Mouse (Mus musculus) embryo, embryonic 9.5 days (tissue): ENCODE data around the gene Sephs2.

ENCODE experiments used
- DNase-seq: peaks from one replicate; pipeline ENCODE4 v3.0.0-alpha.2; 2017; ENCODE audit errors: extremely low spot score

Gene Sephs2

DNA sequence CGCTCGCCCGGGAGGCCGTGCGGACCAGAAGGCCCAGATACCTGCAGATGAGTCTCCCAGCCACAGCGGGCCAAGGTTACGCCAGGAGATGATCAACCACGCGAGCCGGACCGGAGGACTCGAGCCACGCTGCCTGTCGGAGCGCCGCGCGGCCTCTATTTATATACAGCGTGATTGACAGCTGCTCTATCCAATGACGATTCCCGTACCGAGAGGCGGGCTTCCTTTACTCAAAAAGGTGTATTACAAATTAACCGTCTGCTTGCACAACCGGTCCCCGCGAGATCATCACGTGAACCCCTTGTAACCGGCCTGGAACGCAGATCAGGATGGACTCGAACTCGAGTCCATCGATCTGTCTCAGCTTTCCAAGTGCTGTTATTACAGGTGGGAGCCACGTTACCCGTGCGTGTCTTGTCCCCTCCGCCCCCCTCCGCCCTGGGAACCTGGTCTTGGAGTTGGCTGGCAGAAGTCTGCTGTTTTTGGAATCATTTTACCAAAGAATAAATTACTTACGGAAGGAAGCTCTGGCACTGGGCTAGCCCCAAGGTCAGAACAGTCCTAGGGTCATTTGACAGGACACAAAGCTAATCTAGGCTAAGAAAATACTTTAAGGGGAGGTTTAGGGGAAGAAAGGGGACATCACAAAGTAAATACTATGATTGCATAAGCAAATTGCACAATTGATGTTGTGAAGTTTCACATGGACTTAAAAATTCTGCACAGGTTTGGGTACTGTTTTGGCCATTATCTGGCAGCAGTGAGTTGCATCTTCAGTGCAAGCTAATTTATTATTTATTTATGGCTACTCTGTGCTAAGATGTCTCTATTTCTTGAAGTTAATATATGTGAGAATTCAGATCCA is at the start of gene Sephs2:
Gene Sephs2, minus strand, starts transcription at position 131 of the 865 bp plus-strand sequence.
- peak; percentile 94 for DNase-seq

DNA sequence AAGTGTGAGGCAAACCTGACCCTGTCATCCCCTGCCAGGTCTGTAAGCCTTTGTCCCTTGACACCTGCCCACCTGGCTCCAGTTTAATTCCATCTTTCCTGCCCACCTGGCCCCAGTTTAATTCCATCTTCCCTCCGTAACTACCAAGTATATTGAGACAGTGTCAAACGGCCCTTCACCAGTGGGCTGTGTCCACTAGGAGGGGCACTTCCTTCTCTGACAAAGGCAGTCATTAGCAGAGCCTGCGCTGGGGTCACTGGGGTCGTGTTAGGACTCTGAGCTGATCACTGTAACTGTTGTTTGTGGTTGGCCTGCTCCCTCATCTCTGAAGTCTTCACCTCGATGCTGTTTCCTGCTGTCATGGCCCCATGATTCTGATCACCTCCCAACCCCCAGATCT is 48.2 kb upstream of the Sephs2 start:
- peak; percentile 25 for DNase-seq

DNA sequence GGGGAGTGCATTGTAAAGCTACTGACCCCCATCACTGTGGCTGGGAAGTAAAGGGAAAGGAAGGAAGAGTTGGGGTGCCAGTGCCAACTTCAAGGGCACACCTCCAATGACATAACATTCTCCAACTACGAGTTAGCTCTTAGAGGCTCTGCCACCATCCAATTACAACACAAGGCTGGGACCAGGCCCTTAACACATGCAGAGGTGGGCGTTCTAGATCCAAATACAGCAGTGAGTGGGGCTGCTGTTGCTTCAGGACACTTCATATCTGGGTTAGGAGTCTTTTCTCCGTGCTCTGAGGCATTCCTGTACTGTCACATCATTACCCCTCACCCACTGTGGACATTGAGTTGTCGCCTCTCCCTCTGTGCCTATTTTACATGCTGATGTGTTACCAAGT is 47.3 kb upstream of the Sephs2 start:
- no peak for DNase-seq

DNA sequence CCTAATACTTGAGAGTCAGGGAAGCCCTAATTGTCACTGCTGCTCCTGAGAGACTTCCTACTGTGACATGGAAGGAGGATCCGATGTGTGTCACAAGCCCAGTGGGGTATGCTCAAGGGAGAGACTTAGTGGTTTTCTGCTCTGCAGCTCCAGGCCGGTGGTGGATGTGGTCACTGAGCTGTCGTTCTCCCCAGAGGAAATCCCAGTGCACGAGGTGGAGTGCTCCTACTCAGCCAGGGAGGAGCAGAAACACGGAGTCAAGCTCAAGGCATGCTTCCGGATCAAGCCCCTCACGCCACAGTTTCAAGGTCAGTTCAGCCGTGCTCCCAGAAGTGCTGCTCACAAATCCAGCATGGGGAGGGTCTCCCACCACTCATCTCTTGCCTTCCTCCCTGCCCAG is 40.1 kb upstream of the Sephs2 start:
- no peak for DNase-seq

DNA sequence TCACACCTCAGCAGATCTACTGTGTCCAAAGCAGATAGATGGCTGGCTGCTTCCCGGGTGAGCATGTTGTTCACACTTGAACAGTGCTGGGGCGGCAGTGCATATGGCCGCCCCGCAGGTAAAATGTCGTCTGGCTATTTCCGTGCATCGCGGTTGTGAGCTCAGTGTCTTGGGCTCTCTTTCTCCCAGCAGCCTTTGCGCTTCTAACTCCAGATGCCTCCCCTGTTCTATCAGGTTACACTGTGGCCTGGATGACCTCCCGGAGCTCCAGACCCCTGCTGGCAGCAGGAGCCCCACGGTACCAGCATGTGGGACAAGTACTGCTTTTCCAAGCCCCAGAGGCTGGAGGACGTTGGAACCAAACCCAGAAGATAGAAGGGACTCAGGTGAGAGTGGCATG is 36.1 kb upstream of the Sephs2 start:
- no peak for DNase-seq

DNA sequence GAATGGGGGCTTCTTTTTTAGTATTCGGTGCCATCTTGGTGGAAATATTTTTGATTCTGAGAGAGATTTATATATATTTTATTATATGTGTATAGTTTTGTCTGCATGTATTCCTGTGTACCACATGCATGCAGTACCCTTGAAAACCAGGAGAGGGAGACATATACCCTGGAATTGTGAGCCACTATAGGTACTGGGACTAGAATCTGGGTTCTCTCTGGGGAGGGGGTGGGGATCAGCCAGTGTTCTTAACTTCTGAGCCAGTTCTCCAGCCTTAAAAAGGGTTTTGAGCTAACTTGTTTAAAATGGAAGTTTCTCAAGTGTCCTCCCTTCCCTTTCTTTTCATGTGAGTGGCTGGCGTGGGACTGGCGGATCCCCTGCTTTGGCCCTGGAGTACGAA is 35.0 kb upstream of the Sephs2 start:
- peak; percentile 65 for DNase-seq

DNA sequence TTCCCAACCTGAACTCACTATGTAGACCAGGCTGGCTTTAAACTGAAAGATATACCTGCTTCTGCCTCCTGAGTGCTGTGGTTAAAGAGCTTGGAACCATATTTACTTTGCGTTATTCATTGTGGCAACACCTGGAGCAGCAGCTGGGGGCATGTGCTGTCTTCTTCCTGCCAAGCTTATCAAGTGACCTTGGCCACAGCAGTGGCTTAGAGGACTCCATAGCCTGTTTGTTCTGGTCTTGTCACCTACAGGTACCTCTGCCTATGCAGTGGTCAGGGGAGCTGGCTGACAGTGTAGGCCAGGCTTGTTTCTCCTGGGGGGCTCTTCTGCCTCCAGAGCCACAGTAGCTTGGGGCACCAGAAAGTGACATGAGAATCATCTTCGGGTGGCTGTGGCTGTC is 34.6 kb upstream of the Sephs2 start:
- DNase-seq = no peak

DNA sequence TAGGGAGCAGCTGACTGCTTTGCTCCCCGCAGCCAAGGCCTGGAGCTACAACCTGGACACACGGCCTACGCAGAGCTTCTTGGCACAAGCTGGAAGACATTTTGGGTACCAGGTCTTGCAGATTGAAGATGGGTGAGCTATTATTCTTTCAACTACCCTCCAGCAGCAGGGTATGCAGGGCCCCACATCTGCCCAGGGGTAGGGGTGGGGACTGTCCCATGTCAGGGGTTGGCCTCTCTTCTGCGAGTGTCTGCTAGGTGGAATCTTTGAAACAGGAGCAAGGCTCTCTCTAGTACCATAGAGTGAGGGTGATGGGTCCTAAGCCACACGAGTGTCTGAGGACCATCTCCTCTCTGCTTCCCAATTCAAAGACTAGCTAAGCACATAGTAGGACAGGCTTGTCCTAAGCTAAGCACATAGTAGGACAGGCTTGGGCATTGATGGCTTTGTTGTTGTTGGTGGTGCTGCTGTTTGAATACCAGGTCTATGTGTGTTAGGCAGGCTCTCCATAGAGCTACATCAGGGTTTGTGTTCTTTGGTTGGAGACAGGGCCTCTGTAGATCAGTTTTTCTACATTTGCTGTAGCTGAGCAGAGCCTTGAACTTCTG is 23.8 kb upstream of the Sephs2 start:
- no peak for DNase-seq

DNA sequence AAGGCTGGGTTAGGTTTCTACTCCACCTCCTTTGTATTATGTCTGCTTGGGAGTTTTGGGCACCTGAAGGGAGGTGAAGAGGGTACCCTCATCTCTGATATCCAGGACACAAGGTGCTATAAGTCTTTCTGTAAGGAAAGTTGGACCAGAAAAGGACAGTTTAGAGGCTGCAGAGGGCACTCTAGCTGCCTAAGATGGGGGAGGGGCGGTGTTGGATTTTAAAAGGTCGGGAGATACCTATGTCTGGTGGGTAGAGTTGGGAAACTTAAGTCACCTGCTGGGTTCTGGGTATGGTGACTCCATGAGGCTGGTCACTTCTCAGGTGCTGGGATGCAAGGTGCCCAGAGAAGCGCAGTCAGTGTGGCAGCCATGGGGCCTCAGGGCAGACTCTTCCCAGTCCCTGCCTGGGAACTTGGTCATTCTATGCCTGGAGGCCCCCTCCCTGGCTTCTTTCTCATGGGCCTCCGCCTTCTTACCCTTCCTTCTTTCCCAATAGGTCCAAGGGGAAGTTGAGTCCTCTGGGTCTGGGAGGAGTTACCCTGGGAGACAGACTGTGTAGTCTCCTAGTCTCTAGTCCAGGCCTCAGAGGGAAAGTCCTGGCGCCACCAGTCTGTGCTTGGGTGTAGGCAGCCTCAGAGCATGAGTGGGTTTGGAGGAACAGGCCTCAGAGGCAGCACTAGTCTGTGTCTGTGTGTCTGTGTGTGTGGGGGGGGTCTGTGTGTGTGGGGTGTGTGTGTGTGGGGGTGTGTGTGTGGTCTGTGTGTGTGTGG is 23.1 kb upstream of the Sephs2 start:
- no peak for DNase-seq

DNA sequence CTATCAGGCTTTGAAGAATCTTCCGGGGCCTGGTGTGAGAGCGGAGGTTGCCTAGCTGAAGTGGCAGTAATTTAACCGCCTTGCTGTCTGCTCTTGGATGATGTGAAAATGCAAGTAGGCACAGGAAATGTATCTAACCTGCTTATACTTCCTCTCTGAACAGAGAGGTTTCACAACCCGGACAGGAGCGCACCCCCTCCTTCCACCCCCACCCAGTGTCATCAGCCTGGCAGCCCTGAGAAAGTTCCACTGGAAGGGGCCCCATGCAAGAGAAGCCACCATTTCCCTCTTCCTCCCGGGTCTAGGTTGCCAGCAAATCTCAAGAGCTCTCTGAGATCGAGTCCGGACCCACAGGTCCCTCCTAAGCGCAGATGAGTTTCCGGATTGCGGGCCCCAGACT is 22.2 kb upstream of the Sephs2 start, which contains the start of gene Itgal:
Gene Itgal, plus strand, starts transcription at position 163 of the 400 bp plus-strand sequence.
- no peak for DNase-seq

DNA sequence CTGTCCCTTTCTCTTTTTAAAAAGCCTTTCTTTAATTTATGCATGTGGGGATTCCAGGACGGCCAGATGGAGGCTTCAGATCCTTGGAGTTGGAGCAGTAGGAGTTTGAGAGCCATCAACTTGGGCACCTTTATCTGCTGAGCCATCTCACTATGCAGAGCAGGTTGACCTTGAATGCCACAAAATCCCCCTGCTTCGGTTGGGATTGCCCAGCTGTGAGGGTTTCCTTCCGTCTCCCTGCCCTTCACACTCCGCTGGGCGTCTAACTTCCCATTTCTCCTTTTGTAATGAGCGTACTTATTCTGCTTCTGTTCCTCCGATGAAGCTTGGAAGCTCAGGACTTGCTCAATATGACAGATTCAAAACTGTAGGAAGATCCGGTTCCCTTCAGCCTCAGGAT is 16.3 kb upstream of the Sephs2 start:
- DNase-seq = no peak

DNA sequence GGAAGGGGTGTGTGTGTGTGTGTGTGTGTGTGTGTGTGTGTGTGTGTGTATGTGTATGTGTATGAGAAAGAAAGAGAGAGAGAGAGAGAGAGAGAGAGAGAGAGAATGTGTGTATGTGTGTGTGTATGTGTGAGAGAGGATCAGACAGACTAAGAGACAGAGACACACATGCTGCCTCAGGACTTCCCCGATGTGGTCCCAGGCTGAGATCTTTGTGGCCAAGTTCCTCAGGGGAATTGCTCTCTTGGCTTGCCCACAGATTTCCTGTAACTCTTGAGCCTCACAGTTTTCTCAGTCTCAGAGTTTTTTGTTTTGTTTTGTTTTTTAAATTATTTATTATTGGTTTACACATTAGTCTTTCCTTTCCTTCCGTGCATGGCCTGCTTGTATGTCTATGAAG is 15.5 kb upstream of the Sephs2 start:
- DNase-seq = no peak

DNA sequence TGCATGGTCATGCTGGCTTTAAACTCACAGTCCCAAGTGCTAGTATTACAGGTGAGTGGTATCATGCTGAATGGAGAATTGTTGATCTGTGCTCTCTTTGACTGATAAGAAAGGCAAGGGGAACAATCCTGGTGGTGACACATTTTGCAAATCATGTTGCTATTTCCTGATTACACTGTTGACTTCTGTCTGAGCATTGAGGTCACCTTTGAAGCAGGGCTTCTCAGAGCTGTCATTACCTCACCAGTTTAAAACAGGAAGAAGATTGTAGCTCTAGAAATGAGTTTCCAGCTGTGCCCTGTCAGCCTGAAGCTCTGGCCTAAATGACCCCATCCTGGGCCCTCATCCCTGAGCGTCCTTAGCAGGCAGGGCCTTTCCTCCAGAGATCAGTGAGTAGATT is 14.1 kb upstream of the Sephs2 start:
- DNase-seq = no peak

DNA sequence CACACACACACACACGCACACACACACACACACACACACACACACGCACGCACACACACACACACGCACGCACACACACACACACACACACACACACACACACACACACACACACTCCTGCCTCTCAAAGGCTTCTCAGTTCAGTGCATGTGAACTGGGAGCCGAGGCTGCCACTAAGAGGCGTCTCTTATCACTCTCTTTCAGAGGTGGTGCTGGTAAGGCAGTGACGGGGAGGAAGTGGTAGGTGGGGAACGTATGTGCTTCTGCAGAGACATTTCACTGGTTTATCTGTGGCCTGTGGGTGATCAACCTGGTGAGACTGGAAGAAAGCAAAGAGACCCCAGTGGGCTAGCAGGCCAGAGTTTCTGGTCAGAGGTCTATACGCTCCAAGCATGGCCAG is 11.3 kb upstream of the Sephs2 start:
- no peak for DNase-seq

DNA sequence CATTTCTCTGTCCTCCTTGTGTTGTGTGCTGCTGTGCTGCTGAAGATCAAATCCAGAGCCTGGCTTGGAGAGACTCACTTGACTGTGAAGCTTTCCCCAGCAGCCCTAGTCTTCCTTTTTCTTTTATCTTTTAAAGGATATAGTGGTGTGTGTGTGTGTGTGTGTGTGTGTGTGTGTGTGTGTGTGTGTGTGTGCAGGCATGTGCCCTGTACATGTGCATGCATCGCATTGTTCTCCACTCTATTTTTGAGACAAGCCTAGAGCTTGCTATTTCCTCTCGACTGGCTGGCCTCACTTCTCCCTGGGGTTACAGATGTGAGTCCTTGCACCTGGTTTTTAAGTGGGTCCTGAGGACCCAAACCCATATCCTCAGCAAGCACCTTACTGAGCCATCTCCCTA is 8.3 kb upstream of the Sephs2 start:
- DNase-seq = no peak

DNA sequence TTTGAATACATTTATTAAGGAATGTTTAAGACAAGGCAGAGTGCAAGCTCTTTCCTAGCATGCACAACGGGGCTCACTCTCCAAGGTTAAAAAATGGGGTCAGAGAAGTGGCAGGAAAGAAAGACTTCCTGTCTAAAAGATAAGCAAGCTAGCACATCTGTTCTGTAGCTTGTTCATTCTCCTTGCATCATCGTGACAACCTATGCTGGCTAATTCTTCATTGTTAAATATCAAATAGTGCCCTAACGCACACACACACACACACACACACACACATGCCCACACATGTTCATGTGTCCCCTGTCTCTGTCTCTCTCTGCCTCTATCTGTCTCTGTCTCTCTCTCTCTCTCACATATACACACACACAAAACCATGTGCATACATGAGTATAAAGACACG is 7.3 kb upstream of the Sephs2 start:
- no peak for DNase-seq

DNA sequence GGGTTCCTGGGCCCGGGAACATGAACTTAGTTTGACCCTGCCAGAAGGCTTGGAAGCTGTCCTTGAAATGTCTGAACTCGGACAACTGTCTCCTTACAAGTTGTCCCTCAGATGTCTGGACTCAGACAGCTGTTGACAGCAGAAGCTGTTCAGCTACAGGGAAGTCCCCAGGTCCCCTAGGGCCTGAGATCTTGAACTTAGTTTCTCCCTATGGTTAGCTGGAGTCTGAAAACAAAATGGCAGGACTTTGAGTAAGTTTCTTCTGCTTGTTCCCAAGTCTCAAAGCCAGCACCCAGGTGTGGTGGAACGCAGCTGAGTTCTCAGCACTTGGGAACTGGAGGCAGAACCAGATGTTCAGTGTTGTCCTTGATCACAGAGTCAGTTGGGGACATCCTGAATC is 6.2 kb upstream of the Sephs2 start:
- no peak for DNase-seq

DNA sequence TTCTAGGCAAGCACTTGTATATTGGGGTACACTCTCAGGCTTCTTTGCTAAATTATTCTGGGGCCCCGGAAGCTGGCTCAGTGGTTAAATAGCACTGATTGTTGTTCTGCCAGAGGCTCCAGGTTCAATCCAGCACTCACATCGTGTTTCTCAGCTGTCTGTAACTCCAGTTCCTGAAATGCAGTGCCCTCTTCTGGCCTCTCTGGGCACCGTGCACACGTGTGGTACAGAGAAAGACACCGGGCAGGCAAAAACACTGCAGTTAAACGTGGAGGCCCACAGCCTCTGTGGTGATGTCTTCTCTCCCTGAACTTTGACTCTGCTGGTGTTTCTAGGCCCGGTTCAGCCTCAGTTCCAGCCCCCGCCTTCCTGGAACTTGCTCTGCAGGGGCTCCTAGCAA is 4.5 kb upstream of the Sephs2 start:
- DNase-seq = peak; percentile 32

DNA sequence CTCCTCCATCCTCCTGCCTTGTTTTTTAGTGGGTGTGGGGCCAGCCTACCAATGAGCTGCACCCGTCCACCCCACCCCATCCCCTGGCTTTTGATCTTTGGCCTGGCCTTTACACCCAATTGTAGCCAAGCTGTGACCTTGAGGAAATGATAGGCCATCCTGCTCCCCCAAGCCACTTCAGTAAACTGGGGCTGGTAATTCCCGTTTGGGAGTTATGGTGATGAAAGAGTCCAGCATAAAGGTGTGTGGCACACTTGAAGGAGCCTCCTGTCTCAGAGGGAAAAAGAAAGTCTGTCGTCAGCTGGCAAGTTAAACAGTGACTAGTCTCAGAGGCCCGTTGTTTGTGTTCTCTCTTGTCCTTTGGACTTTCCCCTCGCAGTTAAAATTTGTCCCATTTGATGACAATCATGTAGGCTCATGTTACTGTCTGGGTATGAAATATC is 2.7 kb upstream of the Sephs2 start:
- no peak for DNase-seq

DNA sequence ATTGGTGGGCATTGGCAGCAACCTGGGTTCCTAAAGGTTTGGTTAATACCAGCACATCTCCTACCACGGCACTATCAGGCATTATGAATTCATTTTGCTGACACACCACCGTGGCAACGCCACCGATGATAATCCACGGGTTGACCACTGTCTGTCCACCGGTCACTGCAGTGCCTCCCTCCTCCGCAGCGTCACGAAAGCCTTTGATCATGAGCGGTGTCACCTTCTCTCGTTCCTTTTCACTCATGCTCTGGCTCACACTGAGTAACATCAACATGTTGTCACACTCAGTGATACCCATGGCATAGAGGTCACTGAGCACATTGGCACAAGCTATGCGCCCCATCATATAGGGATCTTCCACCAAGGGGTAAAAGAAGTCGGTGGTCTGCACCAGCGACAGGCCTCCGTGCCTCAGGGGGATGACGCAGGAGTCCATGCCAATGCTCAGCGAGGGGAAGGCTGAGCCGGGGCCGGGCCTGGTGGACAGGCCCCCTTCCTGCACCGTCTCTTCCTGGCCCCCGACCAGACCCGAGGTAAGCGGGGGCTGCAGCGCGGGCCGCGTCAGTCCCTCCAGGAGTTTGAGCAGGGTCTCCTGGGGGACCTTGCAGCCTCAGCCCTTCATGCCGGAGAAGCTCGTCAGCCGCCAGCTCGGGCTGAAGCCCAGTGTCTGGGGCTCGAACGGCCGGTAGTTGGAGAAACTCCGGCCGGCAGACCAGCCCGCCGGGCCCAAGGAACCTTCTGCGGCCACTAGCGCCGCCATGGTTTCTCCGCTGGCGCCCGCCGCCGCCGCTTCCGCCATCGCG is 534 bp downstream of the Sephs2 start:
- DNase-seq = no peak

DNA sequence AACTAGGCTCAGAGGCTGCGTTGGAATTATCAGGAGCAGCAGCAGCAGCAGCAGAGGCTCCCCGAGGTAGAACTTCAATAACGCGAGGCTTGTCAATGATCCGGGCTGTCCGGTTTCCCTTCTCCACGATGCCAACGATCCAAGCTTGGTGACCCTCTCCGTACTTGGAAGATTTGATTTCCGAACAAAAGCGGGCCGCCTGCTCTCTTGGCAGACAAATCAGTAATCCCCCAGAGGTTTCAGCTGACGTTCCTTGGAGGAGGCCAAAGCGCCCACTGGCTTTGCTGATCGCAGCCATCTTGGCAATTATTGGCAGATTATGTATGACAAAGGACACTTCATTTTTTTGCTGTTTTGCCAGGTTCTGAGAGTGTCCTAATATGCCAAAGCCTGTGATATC is 1.3 kb downstream of the Sephs2 start:
- DNase-seq = no peak

DNA sequence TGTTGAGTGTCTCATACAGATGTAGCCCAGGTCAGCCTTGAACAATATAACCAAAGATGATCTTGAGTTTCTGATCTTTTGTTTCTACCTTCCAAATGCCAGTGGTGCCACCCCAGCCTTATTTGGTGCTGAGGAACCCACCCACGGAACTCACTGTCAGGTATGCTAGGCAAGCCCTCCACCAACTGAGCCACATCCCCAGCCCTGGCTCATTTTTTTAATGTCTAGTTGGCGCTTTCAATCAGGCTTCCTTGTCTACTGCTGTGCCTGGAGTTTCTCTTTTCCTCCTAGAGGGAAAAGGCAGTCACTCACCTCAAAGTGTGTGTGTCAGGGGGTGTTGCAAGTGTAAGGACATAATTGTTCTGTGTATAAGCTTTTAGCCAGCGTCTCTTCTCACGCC is 2.8 kb downstream of the Sephs2 start:
- DNase-seq = no peak
